Mouse (Mus musculus): ENCODE data around the gene Atp6v1g3. TPM values are rescaled to one million over a fixed set of nuclear protein-coding genes. Genes with fewer than 3 reads are reported as not detected.

Atp6v1g3 gene
- polyA plus RNA-seq (2016; fragmentation: Nextera tagmentation; extraction: Ambion mirVana): 0.24 TPM in 1 of 2 replicates, not detected in the other

- H3K4me3 ChIP-seq: no peak within 1 kb of the TSS
- H3K27ac ChIP-seq: no peak within 1 kb of the TSS
- no peaks in the 10 kb centered on the region for H3K9me3 ChIP-seq
- no peak for ATAC-seq (ENCODE audit: insufficient number of reproducible peaks, insufficient read depth, low FRiP score, low TSS enrichment)
- H3K36me3 ChIP-seq: no peaks in the 10 kb centered on the region
- H3K4me1 ChIP-seq: peaks cover 3% of the 10 kb centered on the region; the same call in 1 of the 2 replicates
- no peak within 1 kb of the TSS for H3K4me2 ChIP-seq (replicated peaks)
- 88% methylated on average over 2 of the region's 2 CpGs for WGBS
- no peak within 1 kb of the TSS for H3K9ac ChIP-seq
- no peaks in the 10 kb centered on the region for H3K27me3 ChIP-seq
Measured at GRCm38 (mm10) chr1:138273438-138273837, at the start of gene Atp6v1g3. Gene Atp6v1g3 (plus strand): TSS chr1:138273738.

GRCm38 (mm10) chr1:138233051-138233450 lies 40.5 kb upstream of the Atp6v1g3 start:
- no peaks in the 10 kb centered on the region for H3K9me3 ChIP-seq
- H3K4me2 ChIP-seq (replicated peaks): no peak overlapping the region
- no peak overlapping the region for H3K4me3 ChIP-seq
- H3K4me1 ChIP-seq: no peaks in the 10 kb centered on the region
- H3K27me3 ChIP-seq: no peaks in the 10 kb centered on the region
- H3K9ac ChIP-seq: no peak overlapping the region
- no peak overlapping the region for H3K27ac ChIP-seq
- ATAC-seq (ENCODE audit: insufficient number of reproducible peaks, insufficient read depth, low FRiP score, low TSS enrichment): no peak
- H3K36me3 ChIP-seq: no peaks in the 10 kb centered on the region

GRCm38 (mm10) chr1:138237252-138237651 lies 36.3 kb upstream of the Atp6v1g3 start:
- no peak for ATAC-seq (ENCODE audit: insufficient number of reproducible peaks, insufficient read depth, low FRiP score, low TSS enrichment)

GRCm38 (mm10) chr1:138243947-138244346 lies 29.6 kb upstream of the Atp6v1g3 start:
- Histone ChIP-seq H3K36me3 (no peaks in the 10 kb centered on the region), H3K9me3 (no peaks in the 10 kb centered on the region), H3K27me3 (no peaks in the 10 kb centered on the region), H3K4me2 (replicated peaks) (no peak overlapping the region), H3K4me3 (no peak overlapping the region), H3K4me1 (peaks cover 7% of the 10 kb centered on the region; the same call in 1 of the 2 replicates), H3K27ac (peak overlapping the region; percentile 26; the same call in 1 of the 2 replicates), H3K9ac (no peak overlapping the region)
- no peak for ATAC-seq (ENCODE audit: insufficient number of reproducible peaks, insufficient read depth, low FRiP score, low TSS enrichment)
- WGBS: 53% methylated on average over 5 of the region's 5 CpGs

More at GRCm38 (mm10) chr1:138237252-138237651, 36.3 kb upstream of the Atp6v1g3 start:
- Histone ChIP-seq H3K9ac (no peak overlapping the region), H3K4me3 (no peak overlapping the region), H3K27ac (no peak overlapping the region), H3K4me1 (no peaks in the 10 kb centered on the region), H3K9me3 (no peaks in the 10 kb centered on the region), H3K27me3 (no peaks in the 10 kb centered on the region), H3K36me3 (no peaks in the 10 kb centered on the region), H3K4me2 (replicated peaks) (no peak overlapping the region)
- WGBS: 88% methylated on average over 2 of the region's 2 CpGs

- WGBS: 43% methylated on average over 7 of the region's 7 CpGs
- no peak overlapping the region; the same call in 1 of the 2 replicates for H3K4me2 ChIP-seq (replicated peaks)
- H3K4me3 ChIP-seq: no peak overlapping the region
- H3K9me3 ChIP-seq: no peaks in the 10 kb centered on the region
- H3K27ac ChIP-seq: peak overlapping the region; percentile 26; the same call in 1 of the 2 replicates
- peaks cover 7% of the 10 kb centered on the region; the same call in 1 of the 2 replicates for H3K4me1 ChIP-seq
- H3K36me3 ChIP-seq: no peaks in the 10 kb centered on the region
- H3K27me3 ChIP-seq: no peaks in the 10 kb centered on the region
- no peak for ATAC-seq (ENCODE audit: insufficient number of reproducible peaks, insufficient read depth, low FRiP score, low TSS enrichment)
- H3K9ac ChIP-seq: no peak overlapping the region
Measured at GRCm38 (mm10) chr1:138244485-138244884, 29.1 kb upstream of the Atp6v1g3 start.

GRCm38 (mm10) chr1:138245103-138245502 lies 28.4 kb upstream of the Atp6v1g3 start:
- 41% methylated on average over 4 of the region's 4 CpGs for WGBS
- Histone ChIP-seq H3K4me1 (peaks cover 7% of the 10 kb centered on the region; the same call in 1 of the 2 replicates), H3K4me3 (no peak overlapping the region), H3K4me2 (replicated peaks) (no peak overlapping the region; the same call in 1 of the 2 replicates), H3K36me3 (no peaks in the 10 kb centered on the region), H3K9me3 (no peaks in the 10 kb centered on the region), H3K9ac (no peak overlapping the region), H3K27me3 (no peaks in the 10 kb centered on the region), H3K27ac (no peak overlapping the region)
- ATAC-seq (ENCODE audit: insufficient number of reproducible peaks, insufficient read depth, low FRiP score, low TSS enrichment): no peak

GRCm38 (mm10) chr1:138245533-138245932 lies 28.0 kb upstream of the Atp6v1g3 start:
- no peaks in the 10 kb centered on the region for H3K27me3 ChIP-seq
- H3K27ac ChIP-seq: no peak overlapping the region
- H3K4me2 ChIP-seq (replicated peaks): no peak overlapping the region
- no peak for ATAC-seq (ENCODE audit: insufficient number of reproducible peaks, insufficient read depth, low FRiP score, low TSS enrichment)
- H3K4me3 ChIP-seq: no peak overlapping the region
- 72% methylated on average over 3 of the region's 3 CpGs for WGBS
- H3K9ac ChIP-seq: no peak overlapping the region
- H3K9me3 ChIP-seq: no peaks in the 10 kb centered on the region
- H3K4me1 ChIP-seq: peaks cover 7% of the 10 kb centered on the region; the same call in 1 of the 2 replicates
- H3K36me3 ChIP-seq: no peaks in the 10 kb centered on the region

- H3K36me3 ChIP-seq: no peaks in the 10 kb centered on the region
- H3K9ac ChIP-seq: no peak overlapping the region
- H3K9me3 ChIP-seq: no peaks in the 10 kb centered on the region
- no peak overlapping the region for H3K27ac ChIP-seq
- no peaks in the 10 kb centered on the region for H3K27me3 ChIP-seq
- no peak overlapping the region for H3K4me2 ChIP-seq (replicated peaks)
- no peak overlapping the region for H3K4me3 ChIP-seq
- WGBS: 64% methylated on average over 7 of the region's 7 CpGs
- ATAC-seq (ENCODE audit: insufficient number of reproducible peaks, insufficient read depth, low FRiP score, low TSS enrichment): 0 out of 2 replicates have a peak, but pooled peaks have one; percentile 62
- H3K4me1 ChIP-seq: peaks cover 7% of the 10 kb centered on the region; the same call in 1 of the 2 replicates
Measured at GRCm38 (mm10) chr1:138246438-138247164, 26.9 kb upstream of the Atp6v1g3 start.

GRCm38 (mm10) chr1:138247699-138248483 lies 25.6 kb upstream of the Atp6v1g3 start:
- H3K4me1 ChIP-seq: peaks cover 7% of the 10 kb centered on the region; the same call in 1 of the 2 replicates
- H3K9ac ChIP-seq: no peak overlapping the region
- H3K4me3 ChIP-seq: no peak overlapping the region
- ATAC-seq (ENCODE audit: insufficient number of reproducible peaks, insufficient read depth, low FRiP score, low TSS enrichment): peak; percentile 65; the same call in 1 of the 2 replicates
- H3K27me3 ChIP-seq: no peaks in the 10 kb centered on the region
- no peak overlapping the region for H3K27ac ChIP-seq
- 37% methylated on average over 8 of the region's 8 CpGs for WGBS
- H3K4me2 ChIP-seq (replicated peaks): no peak overlapping the region
- H3K36me3 ChIP-seq: no peaks in the 10 kb centered on the region
- H3K9me3 ChIP-seq: no peaks in the 10 kb centered on the region

GRCm38 (mm10) chr1:138248770-138249169 lies 24.8 kb upstream of the Atp6v1g3 start:
- Histone ChIP-seq H3K4me2 (replicated peaks) (no peak overlapping the region), H3K36me3 (no peaks in the 10 kb centered on the region), H3K4me1 (peaks cover 7% of the 10 kb centered on the region; the same call in 1 of the 2 replicates), H3K4me3 (no peak overlapping the region), H3K9me3 (no peaks in the 10 kb centered on the region), H3K27ac (no peak overlapping the region), H3K27me3 (no peaks in the 10 kb centered on the region), H3K9ac (no peak overlapping the region)
- WGBS: 90% methylated on average over 2 of the region's 2 CpGs
- ATAC-seq (ENCODE audit: insufficient number of reproducible peaks, insufficient read depth, low FRiP score, low TSS enrichment): no peak

- no peaks in the 10 kb centered on the region for H3K27me3 ChIP-seq
- H3K9me3 ChIP-seq: no peaks in the 10 kb centered on the region
- H3K4me2 ChIP-seq (replicated peaks): no peak overlapping the region
- H3K4me1 ChIP-seq: peaks cover 7% of the 10 kb centered on the region; the same call in 1 of the 2 replicates
- H3K9ac ChIP-seq: no peak overlapping the region
- ATAC-seq (ENCODE audit: insufficient number of reproducible peaks, insufficient read depth, low FRiP score, low TSS enrichment): no peak
- no peak overlapping the region for H3K27ac ChIP-seq
- 68% methylated on average over 2 of the region's 2 CpGs for whole genome bisulfite sequencing
- H3K4me3 ChIP-seq: no peak overlapping the region
- H3K36me3 ChIP-seq: no peaks in the 10 kb centered on the region
Measured at GRCm38 (mm10) chr1:138250951-138251350, 22.6 kb upstream of the Atp6v1g3 start.
